Mouse (Mus musculus) heart, postnatal 25 days (tissue): ENCODE measurements around the gene Nrxn2. TPM values are rescaled to one million over a fixed set of nuclear protein-coding genes. Genes with fewer than 3 reads are reported as not detected.

Experiments
- DNase-seq: peaks from one replicate; pipeline ENCODE4 v3.0.0; 2022; ENCODE audit warnings: low spot score
- intact Hi-C: fragments of 180-260 bp; cut with DNase I; formaldehyde crosslinking; loops from one replicate; pipeline ENCODE4 v1.15.1; 2025
- total RNA-seq, 2 experiments: library from RNA; stranded (reverse); gene quantifications; 2 replicates each; pipeline ENCODE4 v1.2.3; 2021

Nrxn2 gene
- total RNA-seq, 2 experiments from 2014 or later: 3.4 to 4.4 TPM

GRCm38 (mm10) chr19:6409936-6410335, 8.6 kb upstream of the Nrxn2 start:
- intact Hi-C loops: no loop called here
- DNase-seq: no peak

- intact Hi-C loops: no loop called here
- no peak for DNase-seq
Measured at GRCm38 (mm10) chr19:6412798-6413197, 5.7 kb upstream of the Nrxn2 start.

- DNase-seq: no peak
- intact Hi-C loops: no loop called here
Measured at GRCm38 (mm10) chr19:6415454-6415853, 3.1 kb upstream of the Nrxn2 start.

GRCm38 (mm10) chr19:6416124-6416770, 2.3 kb upstream of the Nrxn2 start:
- intact Hi-C loops: no loop called here
- DNase-seq: no peak

- no peak for DNase-seq
- intact Hi-C loops: no loop called here
Measured at GRCm38 (mm10) chr19:6416894-6417761, 1.4 kb upstream of the Nrxn2 start.

- intact Hi-C loops: no loop called here
- DNase-seq: no peak
Measured at GRCm38 (mm10) chr19:6418984-6419692, 607 bp downstream of the Nrxn2 start.

- DNase-seq: no peak
- intact Hi-C loops: loop anchor here (2.0 kb wide), 1 partner anchor 31 kb away; no protein-coding TSS in a partner anchor
Measured at GRCm38 (mm10) chr19:6419805-6420310, 1.3 kb downstream of the Nrxn2 start.

GRCm38 (mm10) chr19:6420481-6421210, 2.1 kb downstream of the Nrxn2 start:
- DNase-seq: no peak
- intact Hi-C loops: loop anchor here (2.0 kb wide), 1 partner anchor 30 kb away; no protein-coding TSS in a partner anchor

GRCm38 (mm10) chr19:6421211-6421590, 2.7 kb downstream of the Nrxn2 start:
- DNase-seq: no peak
- intact Hi-C loops: loop anchor here (2.0 kb wide), 1 partner anchor 30 kb away; no protein-coding TSS in a partner anchor

- intact Hi-C loops: no loop called here
- DNase-seq: no peak
Measured at GRCm38 (mm10) chr19:6422014-6422413, 3.5 kb downstream of the Nrxn2 start.

- DNase-seq: no peak
- intact Hi-C loops: no loop called here
Measured at GRCm38 (mm10) chr19:6423241-6423640, 4.7 kb downstream of the Nrxn2 start.

GRCm38 (mm10) chr19:6424137-6424881, 5.8 kb downstream of the Nrxn2 start:
- intact Hi-C loops: no loop called here
- no peak for DNase-seq

- intact Hi-C loops: no loop called here
- no peak for DNase-seq
Measured at GRCm38 (mm10) chr19:6425595-6425994, 7.1 kb downstream of the Nrxn2 start.

- no peak for DNase-seq
- intact Hi-C loops: no loop called here
Measured at GRCm38 (mm10) chr19:6426703-6427500, 8.4 kb downstream of the Nrxn2 start.

- no peak for DNase-seq
- intact Hi-C loops: no loop called here
Measured at GRCm38 (mm10) chr19:6427653-6428434, 9.3 kb downstream of the Nrxn2 start.

GRCm38 (mm10) chr19:6428501-6429200, 10.1 kb downstream of the Nrxn2 start:
- DNase-seq: no peak
- intact Hi-C loops: no loop called here

GRCm38 (mm10) chr19:6443016-6443415, 24.5 kb downstream of the Nrxn2 start:
- no peak for DNase-seq
- intact Hi-C loops: no loop called here
